Mouse (Mus musculus) embryo, embryonic 11.5 days (tissue): ENCODE results near the gene Fank1.
A peak's percentile ranks its signal among the peaks of the same experiment; 100 is the strongest.

Experiments
- DNase-seq: peaks from one replicate; pipeline ENCODE4 v3.0.0-alpha.2; 2012; ENCODE audit warnings: low read depth, low spot score

Gene Fank1

GRCm38 (mm10) chr7:133891298-133891697 lies 114.6 kb downstream of the Fank1 start:
- no peak for DNase-seq

GRCm38 (mm10) chr7:133891796-133892195 lies 115.1 kb downstream of the Fank1 start:
- DNase-seq: no peak

- DNase-seq: no peak
Measured at GRCm38 (mm10) chr7:133899391-133899790, 122.7 kb downstream of the Fank1 start.

- DNase-seq: no peak
Measured at GRCm38 (mm10) chr7:133908966-133909365, 132.3 kb downstream of the Fank1 start.

- peak; percentile 19 for DNase-seq
Measured at GRCm38 (mm10) chr7:133909833-133910375, 133.2 kb downstream of the Fank1 start.

GRCm38 (mm10) chr7:133911881-133912280 lies 135.2 kb downstream of the Fank1 start:
- DNase-seq: no peak

- DNase-seq: no peak
Measured at GRCm38 (mm10) chr7:133916230-133916629, 139.6 kb downstream of the Fank1 start.

GRCm38 (mm10) chr7:133919306-133919705 lies 142.6 kb downstream of the Fank1 start:
- no peak for DNase-seq

GRCm38 (mm10) chr7:133919918-133920317 lies 143.3 kb downstream of the Fank1 start:
- DNase-seq: no peak

GRCm38 (mm10) chr7:133920724-133921123 lies 144.1 kb downstream of the Fank1 start:
- no peak for DNase-seq

- no peak for DNase-seq
Measured at GRCm38 (mm10) chr7:133921291-133921690, 144.6 kb downstream of the Fank1 start.

- no peak for DNase-seq
Measured at GRCm38 (mm10) chr7:133923994-133924393, 147.3 kb downstream of the Fank1 start.

- DNase-seq: no peak
Measured at GRCm38 (mm10) chr7:133925771-133926170, 149.1 kb downstream of the Fank1 start.

GRCm38 (mm10) chr7:133928981-133929380 lies 152.3 kb downstream of the Fank1 start:
- DNase-seq: no peak
